Mouse (Mus musculus): ENCODE measurements at regions not wholly inside any gene's neighbourhood (a gene's known extent, or its start where the extent isn't known, plus 50 kb on each side); places are given as distances from the start of the nearest gene placed in this dataset.
"Not testable (repeated sequence)": the region's sequence is repeated elsewhere in the genome, so short reads cannot be mapped to it uniquely, and the experiment has no call there.

DNA sequence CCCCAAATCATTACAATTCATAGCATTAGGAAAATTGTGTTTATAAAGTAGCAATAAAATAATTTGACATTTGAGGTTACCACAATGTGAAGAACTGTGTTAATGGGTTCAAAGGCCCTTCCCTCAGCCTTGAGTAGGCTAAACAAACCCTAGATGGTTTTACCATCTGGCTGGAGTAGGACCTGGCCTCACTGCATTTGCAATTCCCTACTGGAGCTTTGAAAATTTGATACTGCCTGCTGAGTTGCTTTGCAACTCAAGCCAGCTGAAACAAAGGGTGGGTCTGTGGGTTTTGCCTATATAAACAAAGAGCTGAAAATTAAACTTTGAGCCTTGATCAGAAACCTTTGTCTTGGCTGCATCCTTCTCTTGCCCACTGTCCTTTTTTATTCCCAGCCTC, 1163.9 kb upstream of the Gm12353 start:
- peaks cover 12% of the 10 kb centered on the region for H3K9me3 ChIP-seq (replicated peaks; ENCODE audit: control insufficient read depth, insufficient read depth, low read length, poor library complexity, severe bottlenecking)
- H3K27ac ChIP-seq (ENCODE audit: insufficient read depth, low read length) = no peak overlapping the region
- no peaks in the 10 kb centered on the region for H3K27me3 ChIP-seq (ENCODE audit: control insufficient read depth, insufficient read depth, low read length, poor library complexity, severe bottlenecking)
- H3K9ac ChIP-seq (ENCODE audit: low read depth, poor library complexity, severe bottlenecking) = no peak overlapping the region
- H3K4me1 ChIP-seq (ENCODE audit: control insufficient read depth, insufficient read depth, low read length) = no peaks in the 10 kb centered on the region
- TF ChIP-seq POLR2A (IDR thresholded peaks at IDR 0.05; ENCODE audit: insufficient read depth, low read length) (no peak), CTCF (IDR thresholded peaks at IDR 0.05; ENCODE audit: low read depth, low read length) (no peak), EP300 (IDR thresholded peaks at IDR 0.05; ENCODE audit: insufficient read depth, low read depth, low read length) (no peak)
- no peak overlapping the region for H3K4me3 ChIP-seq (ENCODE audit: low read depth, low read length)
- no peaks in the 10 kb centered on the region for H3K36me3 ChIP-seq (ENCODE audit: control insufficient read depth, insufficient read depth, low read length, poor library complexity, severe bottlenecking)

GRCm38 (mm10) chr4:18444284-18445004, 1160.8 kb upstream of the Gm12353 start:
- H3K27ac ChIP-seq (ENCODE audit: insufficient read depth, low read length) = no peak overlapping the region
- H3K4me1 ChIP-seq (ENCODE audit: control insufficient read depth, insufficient read depth, low read length) = no peaks in the 10 kb centered on the region
- no peaks in the 10 kb centered on the region for H3K27me3 ChIP-seq (ENCODE audit: control insufficient read depth, insufficient read depth, low read length, poor library complexity, severe bottlenecking)
- no peaks in the 10 kb centered on the region for H3K36me3 ChIP-seq (ENCODE audit: control insufficient read depth, insufficient read depth, low read length, poor library complexity, severe bottlenecking)
- TF ChIP-seq CTCF (IDR thresholded peaks at IDR 0.05; ENCODE audit: low read depth, low read length) (no peak), POLR2A (IDR thresholded peaks at IDR 0.05; ENCODE audit: insufficient read depth, low read length) (no peak), EP300 (IDR thresholded peaks at IDR 0.05; ENCODE audit: insufficient read depth, low read depth, low read length) (no peak)
- no peak overlapping the region for H3K9ac ChIP-seq (ENCODE audit: low read depth, poor library complexity, severe bottlenecking)
- H3K9me3 ChIP-seq (replicated peaks; ENCODE audit: control insufficient read depth, insufficient read depth, low read length, poor library complexity, severe bottlenecking) = no peaks in the 10 kb centered on the region
- H3K4me3 ChIP-seq (ENCODE audit: low read depth, low read length) = no peak overlapping the region

DNA sequence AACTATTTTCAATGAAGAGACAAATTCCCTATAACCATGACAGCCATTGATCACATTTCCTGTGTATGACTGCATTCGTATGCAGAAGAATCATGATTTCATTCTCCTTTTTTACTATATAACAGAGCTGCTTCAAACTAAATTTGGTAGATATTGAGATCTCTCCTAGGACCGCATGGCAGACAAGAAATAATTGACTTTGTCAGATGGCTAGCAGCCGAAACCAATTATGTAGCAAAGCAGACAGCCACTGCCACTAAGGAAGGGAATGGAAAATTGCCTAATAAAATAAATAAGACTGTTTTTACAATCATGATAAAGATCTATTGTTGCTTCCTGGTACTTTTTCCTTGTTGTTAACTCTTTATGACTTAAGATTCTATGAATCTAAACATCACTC, 1143.6 kb upstream of the Gm12353 start:
- no peak for TF ChIP-seq EP300 (IDR thresholded peaks at IDR 0.05; ENCODE audit: insufficient read depth, low read depth, low read length)
- no peak for TF ChIP-seq POLR2A (IDR thresholded peaks at IDR 0.05; ENCODE audit: insufficient read depth, low read length)
- TF ChIP-seq CTCF (IDR thresholded peaks at IDR 0.05; ENCODE audit: low read depth, low read length) = no peak
- no peaks in the 10 kb centered on the region for H3K27me3 ChIP-seq (ENCODE audit: control insufficient read depth, insufficient read depth, low read length, poor library complexity, severe bottlenecking)
- no peaks in the 10 kb centered on the region for H3K4me1 ChIP-seq (ENCODE audit: control insufficient read depth, insufficient read depth, low read length)

DNA sequence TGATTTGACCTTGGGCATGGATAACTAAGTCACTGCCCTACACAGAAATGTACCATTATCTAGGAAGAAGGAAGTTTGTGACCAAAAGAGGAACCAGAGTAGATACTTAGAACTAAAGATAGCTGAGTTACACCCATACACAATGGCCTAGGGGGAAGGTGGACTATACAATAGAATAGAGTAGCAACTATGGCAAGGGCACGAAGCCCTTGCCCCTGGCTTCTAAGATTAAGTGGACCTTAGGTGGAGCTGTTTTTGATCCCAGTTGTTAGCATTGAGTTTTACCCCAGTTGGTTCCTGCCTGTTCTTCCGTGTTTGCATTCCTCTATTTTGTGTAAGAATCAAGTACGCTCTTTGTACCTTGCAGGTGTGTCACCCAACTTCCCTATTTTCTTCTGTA, 1137.0 kb upstream of the Gm12353 start:
- H3K4me3 ChIP-seq (ENCODE audit: low read depth, low read length); H3K9ac ChIP-seq (ENCODE audit: low read depth, poor library complexity, severe bottlenecking); H3K27me3 ChIP-seq (ENCODE audit: control insufficient read depth, insufficient read depth, low read length, poor library complexity, severe bottlenecking); H3K36me3 ChIP-seq (ENCODE audit: control insufficient read depth, insufficient read depth, low read length, poor library complexity, severe bottlenecking); H3K27ac ChIP-seq (ENCODE audit: insufficient read depth, low read length); H3K4me1 ChIP-seq (ENCODE audit: control insufficient read depth, insufficient read depth, low read length): not testable (repeated sequence)
- peaks cover 24% of the 10 kb centered on the region for H3K9me3 ChIP-seq (replicated peaks; ENCODE audit: control insufficient read depth, insufficient read depth, low read length, poor library complexity, severe bottlenecking)

More for the DNA sequence above, 1143.6 kb upstream of the Gm12353 start:
- Histone ChIP-seq H3K9ac (ENCODE audit: low read depth, poor library complexity, severe bottlenecking) (no peak overlapping the region), H3K27ac (ENCODE audit: insufficient read depth, low read length) (no peak overlapping the region), H3K4me3 (ENCODE audit: low read depth, low read length) (no peak overlapping the region), H3K9me3 (replicated peaks; ENCODE audit: control insufficient read depth, insufficient read depth, low read length, poor library complexity, severe bottlenecking) (no peaks in the 10 kb centered on the region), H3K36me3 (ENCODE audit: control insufficient read depth, insufficient read depth, low read length, poor library complexity, severe bottlenecking) (no peaks in the 10 kb centered on the region)

DNA sequence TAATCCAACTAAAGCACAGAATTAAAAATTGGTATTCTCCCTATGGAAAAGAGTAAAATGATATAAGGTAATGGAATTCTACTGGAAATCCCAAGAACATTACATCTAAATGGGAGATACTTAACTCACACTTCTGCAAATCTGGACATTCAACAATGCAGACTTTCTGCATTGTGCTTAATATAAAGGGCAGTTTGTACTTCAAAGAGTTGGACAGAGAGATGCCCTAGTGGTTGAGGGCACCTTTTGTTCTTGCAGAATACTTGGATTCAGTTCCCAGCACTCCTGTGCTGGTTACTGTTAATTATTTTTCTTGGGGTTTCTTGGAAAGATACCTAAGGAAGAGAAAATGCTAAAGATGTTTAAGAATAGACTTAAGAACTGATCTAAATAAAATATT, 1135.7 kb upstream of the Gm12353 start:
- Histone ChIP-seq H3K36me3 (ENCODE audit: control insufficient read depth, insufficient read depth, low read length, poor library complexity, severe bottlenecking) (no peaks in the 10 kb centered on the region), H3K27ac (ENCODE audit: insufficient read depth, low read length) (no peak overlapping the region), H3K27me3 (ENCODE audit: control insufficient read depth, insufficient read depth, low read length, poor library complexity, severe bottlenecking) (no peaks in the 10 kb centered on the region), H3K9me3 (replicated peaks; ENCODE audit: control insufficient read depth, insufficient read depth, low read length, poor library complexity, severe bottlenecking) (peaks cover 33% of the 10 kb centered on the region), H3K9ac (ENCODE audit: low read depth, poor library complexity, severe bottlenecking) (no peak overlapping the region), H3K4me1 (ENCODE audit: control insufficient read depth, insufficient read depth, low read length) (no peaks in the 10 kb centered on the region), H3K4me3 (ENCODE audit: low read depth, low read length) (no peak overlapping the region)
- no peak for TF ChIP-seq POLR2A (IDR thresholded peaks at IDR 0.05; ENCODE audit: insufficient read depth, low read length)
